Mouse (Mus musculus) megakaryocyte, embryonic 14.5 days (primary cell): ENCODE data around the gene A630001G21Rik.

Source experiments
- FLI1 ChIP-seq: IDR thresholded peaks from 2 replicates; pipeline ENCODE4 v1.6.1; 2012; ENCODE audit warnings: low read length, inconsistent platforms, mixed read lengths
- GATA1 ChIP-seq: IDR thresholded peaks from 3 replicates; pipeline ENCODE4 v1.6.1; 2012; ENCODE audit warnings: mixed read lengths, low read length, inconsistent platforms, borderline replicate concordance

DNA sequence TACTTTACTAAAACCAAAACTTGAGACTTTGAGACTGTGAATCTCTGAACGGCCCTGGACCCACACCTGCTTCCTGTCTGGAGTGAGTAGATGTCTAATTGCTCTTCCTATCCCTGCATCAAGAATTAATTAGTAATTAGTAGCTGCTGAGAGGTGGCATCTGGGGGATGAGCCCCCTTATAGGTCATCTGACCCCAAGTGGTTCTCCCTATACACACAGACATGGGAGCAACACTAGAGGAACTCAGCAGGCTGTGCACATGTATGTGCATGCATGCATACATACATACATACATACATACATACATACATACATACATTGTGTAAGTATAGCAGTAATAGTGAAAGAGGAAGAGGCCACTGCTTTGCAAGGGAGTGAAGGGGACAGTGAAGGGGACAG is 43.9 kb downstream of the A630001G21Rik start:
- TF ChIP-seq GATA1: no peak
- TF ChIP-seq FLI1: no peak
